Mouse (Mus musculus) stomach, embryonic 14.5 days (tissue): ENCODE data around the gene Skap1. TPM values are rescaled to one million over a fixed set of nuclear protein-coding genes. Genes with fewer than 3 reads are reported as not detected.

ENCODE experiments used
- ATAC-seq: fragments of 200-750 bp; cut with Nextera tagmentation; 2 replicates; pipeline ENCODE4 v1.8.0; 2017; ENCODE audit warnings: low read depth, moderate TSS enrichment; ENCODE audit not compliant: insufficient number of reproducible peaks, insufficient read depth, low FRiP score
- H3K27ac ChIP-seq: fragments of 300-500 bp; sonication (generic); 2 replicates; pipeline ENCODE4 v1.5.1; 2014; ENCODE audit warnings: mild to moderate bottlenecking, low read length, moderate library complexity, mixed read lengths
- H3K27me3 ChIP-seq: fragments of 300-500 bp; sonication (generic); 2 replicates; pipeline ENCODE4 v1.6.1; 2014; ENCODE audit warnings: low read length, control low read depth, mixed read lengths; ENCODE audit not compliant: control insufficient read depth, insufficient read depth
- H3K36me3 ChIP-seq: fragments of 300-500 bp; sonication (generic); 2 replicates; pipeline ENCODE4 v1.6.1; 2014; ENCODE audit warnings: mild to moderate bottlenecking, control low read depth, low read length, moderate library complexity, mixed read lengths; ENCODE audit not compliant: control insufficient read depth, insufficient read depth
- H3K4me1 ChIP-seq: fragments of 300-500 bp; sonication (generic); 2 replicates; pipeline ENCODE4 v1.6.1; 2014; ENCODE audit warnings: low read length, control low read depth, mixed read lengths; ENCODE audit not compliant: control insufficient read depth, insufficient read depth
- H3K4me2 ChIP-seq: fragments of 300-500 bp; sonication (generic); replicated peaks from 2 replicates; pipeline ENCODE4 v1.6.1; 2014; ENCODE audit warnings: low read depth, low read length, control low read depth
- H3K4me3 ChIP-seq: fragments of 300-500 bp; sonication (generic); 2 replicates; pipeline ENCODE4 v1.5.1; 2014; ENCODE audit warnings: low read depth, low read length, control low read depth
- H3K9ac ChIP-seq: fragments of 300-500 bp; sonication (generic); replicated peaks from 2 replicates; pipeline ENCODE4 v1.6.1; 2014; ENCODE audit warnings: low read depth, mild to moderate bottlenecking, control low read depth, low read length, moderate library complexity, mixed read lengths
- H3K9me3 ChIP-seq: fragments of 300-500 bp; sonication (generic); 2 replicates; pipeline ENCODE4 v1.6.1; 2016; ENCODE audit warnings: low read depth, low read length, control low read depth; ENCODE audit not compliant: control insufficient read depth
- WGBS: fragments of 180-500 bp; shearing (Covaris S2); extraction: QIAGEN DNeasy Blood & Tissue Kit; methylation state at CpG from one replicate; pipeline ENCODE4 v1.1.7; 2014; 5-methylcytosine and 5-hydroxymethylcytosine counted together
- polyA plus RNA-seq: library from polyadenylated mRNA; unstranded; fragments of >200 nt; fragmentation: Nextera tagmentation; extraction: Ambion mirVana; gene quantifications from 2 replicates; pipeline ENCODE4 v1.2.1, GENCODE M21; 2014

Gene Skap1
- 0.45 and 0.82 TPM in 2 replicates for polyA plus RNA-seq

- ATAC-seq, result no peak
- H3K4me1 ChIP-seq, result peaks cover 9% of the 10 kb centered on the region
- peaks cover 7% of the 10 kb centered on the region; the same call in 1 of the 2 replicates for H3K27me3 ChIP-seq
- no peaks in the 10 kb centered on the region for H3K36me3 ChIP-seq
- no peak within 1 kb of the TSS for H3K27ac ChIP-seq
- H3K9ac ChIP-seq, result no peak within 1 kb of the TSS
- H3K4me2 ChIP-seq, result peak within 1 kb of the TSS; percentile 74
- peak within 1 kb of the TSS; percentile 29 for H3K4me3 ChIP-seq
- no peaks in the 10 kb centered on the region for H3K9me3 ChIP-seq
- 7% methylated on average over 40 of the region's 42 CpGs for WGBS
Observed at GRCm38 (mm10) chr11:96463986-96464715, at the start of gene Skap1. Gene Skap1, plus strand, starts transcription at chr11:96464593.

- H3K4me2 ChIP-seq, result no peak overlapping the region
- H3K4me3 ChIP-seq, result no peak overlapping the region
- H3K9ac ChIP-seq, result no peak overlapping the region
- peak overlapping the region; percentile 52; the same call in 1 of the 2 replicates for H3K27ac ChIP-seq
- peak; percentile 18; the same call in 1 of the 2 replicates for ATAC-seq
- 9% methylated on average over 5 of the region's 5 CpGs for WGBS
- peaks cover 11% of the 10 kb centered on the region; the same call in 1 of the 2 replicates for H3K4me1 ChIP-seq
- H3K36me3 ChIP-seq, result no peaks in the 10 kb centered on the region
- no peaks in the 10 kb centered on the region for H3K27me3 ChIP-seq
- no peaks in the 10 kb centered on the region for H3K9me3 ChIP-seq
Observed at GRCm38 (mm10) chr11:96421074-96421473, 43.3 kb upstream of the Skap1 start.

- Histone ChIP-seq H3K9ac (no peak overlapping the region), H3K4me2 (no peak overlapping the region), H3K27me3 (no peaks in the 10 kb centered on the region), H3K27ac (peak overlapping the region; percentile 23; the same call in 1 of the 2 replicates), H3K36me3 (no peaks in the 10 kb centered on the region), H3K4me3 (no peak overlapping the region), H3K4me1 (peaks cover 11% of the 10 kb centered on the region; the same call in 1 of the 2 replicates), H3K9me3 (no peaks in the 10 kb centered on the region)
- 15% methylated on average over 11 of the region's 11 CpGs for WGBS
- ATAC-seq, result peak; percentile 72; the same call in 1 of the 2 replicates
Observed at GRCm38 (mm10) chr11:96421517-96422265, 42.7 kb upstream of the Skap1 start.

GRCm38 (mm10) chr11:96425193-96425592 lies 39.2 kb upstream of the Skap1 start:
- H3K9me3 ChIP-seq, result no peaks in the 10 kb centered on the region
- ATAC-seq, result no peak

GRCm38 (mm10) chr11:96426191-96426590 lies 38.2 kb upstream of the Skap1 start:
- no peaks in the 10 kb centered on the region for H3K36me3 ChIP-seq
- H3K9me3 ChIP-seq, result no peaks in the 10 kb centered on the region
- H3K4me1 ChIP-seq, result peaks cover 6% of the 10 kb centered on the region; the same call in 1 of the 2 replicates
- H3K9ac ChIP-seq, result no peak overlapping the region
- H3K4me2 ChIP-seq, result no peak overlapping the region
- no peaks in the 10 kb centered on the region for H3K27me3 ChIP-seq
- H3K27ac ChIP-seq, result no peak overlapping the region
- ATAC-seq, result no peak
- WGBS, result 40% methylated on average over 6 of the region's 6 CpGs
- H3K4me3 ChIP-seq, result no peak overlapping the region

More at GRCm38 (mm10) chr11:96425193-96425592, 39.2 kb upstream of the Skap1 start:
- WGBS, result 94% methylated on average over 6 of the region's 6 CpGs
- no peak overlapping the region for H3K27ac ChIP-seq
- peaks cover 11% of the 10 kb centered on the region; the same call in 1 of the 2 replicates for H3K4me1 ChIP-seq
- no peaks in the 10 kb centered on the region for H3K36me3 ChIP-seq
- H3K4me2 ChIP-seq, result no peak overlapping the region
- no peak overlapping the region for H3K9ac ChIP-seq
- no peaks in the 10 kb centered on the region for H3K27me3 ChIP-seq
- no peak overlapping the region for H3K4me3 ChIP-seq

GRCm38 (mm10) chr11:96426805-96427204 lies 37.6 kb upstream of the Skap1 start:
- H3K36me3 ChIP-seq, result no peaks in the 10 kb centered on the region
- no peak overlapping the region for H3K4me3 ChIP-seq
- no peak for ATAC-seq
- peaks cover 3% of the 10 kb centered on the region; the same call in 1 of the 2 replicates for H3K4me1 ChIP-seq
- H3K4me2 ChIP-seq, result no peak overlapping the region
- no peak overlapping the region for H3K9ac ChIP-seq
- H3K27me3 ChIP-seq, result no peaks in the 10 kb centered on the region
- 57% methylated on average over 2 of the region's 2 CpGs for WGBS
- no peaks in the 10 kb centered on the region for H3K9me3 ChIP-seq
- no peak overlapping the region for H3K27ac ChIP-seq

- no peaks in the 10 kb centered on the region for H3K4me1 ChIP-seq
- H3K4me3 ChIP-seq, result no peak overlapping the region
- no peaks in the 10 kb centered on the region for H3K27me3 ChIP-seq
- H3K4me2 ChIP-seq, result no peak overlapping the region
- H3K27ac ChIP-seq, result no peak overlapping the region
- no peaks in the 10 kb centered on the region for H3K36me3 ChIP-seq
- 70% methylated on average over 2 of the region's 2 CpGs for WGBS
- no peak for ATAC-seq
- H3K9me3 ChIP-seq, result no peaks in the 10 kb centered on the region
- H3K9ac ChIP-seq, result no peak overlapping the region
Observed at GRCm38 (mm10) chr11:96429062-96429461, 35.3 kb upstream of the Skap1 start.

- H3K4me1 ChIP-seq, result no peaks in the 10 kb centered on the region
- no peaks in the 10 kb centered on the region for H3K27me3 ChIP-seq
- no peak overlapping the region for H3K27ac ChIP-seq
- ATAC-seq, result no peak
- no peak overlapping the region for H3K4me2 ChIP-seq
- H3K9me3 ChIP-seq, result no peaks in the 10 kb centered on the region
- H3K9ac ChIP-seq, result no peak overlapping the region
- 78% methylated on average over 5 of the region's 5 CpGs for WGBS
- no peak overlapping the region for H3K4me3 ChIP-seq
- H3K36me3 ChIP-seq, result no peaks in the 10 kb centered on the region
Observed at GRCm38 (mm10) chr11:96429891-96430290, 34.5 kb upstream of the Skap1 start.
